21 mouse cellular contexts compared by ENCODE assay signal in genomic region chr11:79533311-79533710, GRCm38 (mm10). TPM values are rescaled to one million over a fixed set of nuclear protein-coding genes. Genes with fewer than 3 reads are reported as not detected.
A peak's percentile ranks its signal among the peaks of the same experiment; 100 is the strongest.
DNase-seq lines count a peak whose midpoint lies in the region; ATAC-seq and TF ChIP-seq lines count a peak whose summit lies in the region.
"Had no signal": no experiment of that assay in that cellular context is flagged by ENCODE, and none has a peak within 500 bp of the region (broad histone marks: within the 10 kb centered on the region; RNA-seq: fewer than 3 reads in every experiment).

No protein-coding gene starts in this region.

- no peak for TF ChIP-seq POLR2A in heart, adult 2 months (IDR thresholded peaks at IDR 0.05; ENCODE audit: insufficient read depth, low read depth, low read length)

- H3K4me1 ChIP-seq in heart, embryonic 14.5 days (ENCODE audit: control insufficient read depth in 2 of 2, insufficient read depth in 2 of 2, low read length in 2 of 2) = peaks cover 12 to 18% of the 10 kb centered on the region in 2 experiments
- H3K4me1 ChIP-seq in heart, adult 2 months (ENCODE audit: control insufficient read depth, insufficient read depth, low read length) = peaks cover 3% of the 10 kb centered on the region
- H3K4me1 ChIP-seq in liver, embryonic 11.5 days (replicated peaks; ENCODE audit: control insufficient read depth, insufficient read depth, low read length) = peaks cover 36% of the 10 kb centered on the region
- peaks cover 7% of the 10 kb centered on the region; the same call in 1 of the 2 replicates for H3K4me1 ChIP-seq in forebrain, embryonic 10.5 days
- H3K4me1 ChIP-seq: embryonic facial prominence, embryonic 10.5 days; neural tube, embryonic 12.5 days had no signal

- H3K36me3 ChIP-seq in heart, embryonic 14.5 days (ENCODE audit: control insufficient read depth, insufficient read depth, low read length) = peaks cover 38% of the 10 kb centered on the region
- no peaks in the 10 kb centered on the region for H3K36me3 ChIP-seq in heart, adult 2 months (ENCODE audit: control insufficient read depth, insufficient read depth, low read length)
- 0 out of 2 replicates have a peak, but pooled peaks cover 3% of the 10 kb centered on the region for H3K36me3 ChIP-seq in liver, embryonic 11.5 days (ENCODE audit: control insufficient read depth, insufficient read depth, low read length)
- peaks cover 62% of the 10 kb centered on the region for H3K36me3 ChIP-seq in forebrain, embryonic 10.5 days (replicated peaks)

- H3K9me3 ChIP-seq in heart, embryonic 14.5 days (ENCODE audit: control insufficient read depth, low read length) = no peaks in the 10 kb centered on the region
- no peaks in the 10 kb centered on the region for H3K9me3 ChIP-seq in liver, embryonic 11.5 days (ENCODE audit: control insufficient read depth, low read length)
- no peaks in the 10 kb centered on the region for H3K9me3 ChIP-seq in forebrain, embryonic 10.5 days
- H3K9me3 ChIP-seq: embryonic facial prominence, embryonic 10.5 days; G1E; neural tube, embryonic 12.5 days had no signal

- H3K27ac ChIP-seq in heart, embryonic 14.5 days (replicated peaks in 1 of 2; ENCODE audit: control insufficient read depth in 1 of 2, insufficient read depth in 1 of 2, low read depth in 2 of 2, low read length in 2 of 2) = no peak overlapping the region
- H3K27ac ChIP-seq in heart, adult 2 months = no peak overlapping the region
- H3K27ac ChIP-seq in liver, embryonic 11.5 days (ENCODE audit: low read depth, low read length) = peak overlapping the region; percentile 25; the same call in 1 of the 2 replicates
- H3K27ac ChIP-seq in forebrain, embryonic 10.5 days = no peak overlapping the region
- H3K27ac ChIP-seq: embryonic facial prominence, embryonic 10.5 days; neural tube, embryonic 12.5 days had no signal

- no peak overlapping the region for H3K9ac ChIP-seq in heart, embryonic 14.5 days (ENCODE audit: low read length)
- H3K9ac ChIP-seq in heart, adult 2 months (ENCODE audit: low read depth, low read length) = no peak overlapping the region
- no peak overlapping the region for H3K9ac ChIP-seq in liver, embryonic 11.5 days (ENCODE audit: low read depth, low read length)
- H3K9ac ChIP-seq: forebrain, postnatal 0 days; neural tube, embryonic 12.5 days had no signal

- H3K4me2 ChIP-seq in heart, embryonic 14.5 days (ENCODE audit: low read length) = no peak overlapping the region
- no peak overlapping the region for H3K4me2 ChIP-seq in liver, embryonic 11.5 days
- H3K4me2 ChIP-seq: neural tube, embryonic 12.5 days had no signal

- no peak for DNase-seq in heart, adult 2 months
- peak; percentile 4 for DNase-seq in retina, postnatal 1 day
- no peak for DNase-seq in retina, embryonic 14.5 days (ENCODE audit: low spot score)
- no peak for DNase-seq in liver, embryonic 11.5 days (ENCODE audit: low spot score)
- no peak for DNase-seq in forebrain, embryonic 10.5 days (ENCODE audit: extremely low spot score, low spot score)
- DNase-seq in adipocyte (ENCODE audit: low spot score) = no peak
- DNase-seq: forebrain, postnatal 0 days; kidney, adult 8-10 months; lung, postnatal 10 days; right cerebral cortex, postnatal 4 days; thymus, postnatal 36 days had no signal

- intact Hi-C loops in heart, adult 2 months (cut with DNase I) = no loop called here

- 30% methylated on average over 6 of the region's 6 CpGs for WGBS in heart, embryonic 14.5 days
- WGBS in heart, adult 2 months = 71% methylated on average over 6 of the region's 6 CpGs
- WGBS in liver, embryonic 11.5 days = 64% methylated on average over 6 of the region's 6 CpGs
- WGBS in forebrain, embryonic 10.5 days = 89% methylated on average over 6 of the region's 6 CpGs

- no peaks in the 10 kb centered on the region for H3K27me3 ChIP-seq in heart, embryonic 14.5 days (ENCODE audit: control insufficient read depth, insufficient read depth, low read length)
- H3K27me3 ChIP-seq in heart, adult 2 months (ENCODE audit: control insufficient read depth, insufficient read depth, low read length) = no peaks in the 10 kb centered on the region
- no peaks in the 10 kb centered on the region for H3K27me3 ChIP-seq in liver, embryonic 11.5 days (replicated peaks; ENCODE audit: control insufficient read depth, insufficient read depth, low read length)
- no peaks in the 10 kb centered on the region for H3K27me3 ChIP-seq in forebrain, embryonic 10.5 days (ENCODE audit: poor library complexity, severe bottlenecking)
- H3K27me3 ChIP-seq: neural tube, embryonic 12.5 days had no signal

- TF ChIP-seq CTCF in heart, adult 2 months (IDR thresholded peaks at IDR 0.05) = no peak

- no peak overlapping the region for H3K4me3 ChIP-seq in heart, embryonic 14.5 days (ENCODE audit: control insufficient read depth in 1 of 2, insufficient read depth in 1 of 2, low read depth in 1 of 2, low read length in 2 of 2)
- H3K4me3 ChIP-seq in heart, adult 2 months = no peak overlapping the region
- H3K4me3 ChIP-seq in liver, embryonic 11.5 days (ENCODE audit: low read depth, low read length) = no peak overlapping the region
- no peak overlapping the region for H3K4me3 ChIP-seq in forebrain, embryonic 10.5 days
- H3K4me3 ChIP-seq: embryonic facial prominence, embryonic 10.5 days; erythroblast, embryonic 14.5 days; neural tube, embryonic 12.5 days had no signal

- peak; percentile 69; the same call in 1 of the 2 replicates for ATAC-seq in heart, embryonic 14.5 days (ENCODE audit: insufficient number of reproducible peaks, insufficient read depth, low FRiP score, low read depth)
- ATAC-seq in liver, embryonic 11.5 days (replicated peaks; ENCODE audit: low FRiP score) = peak; percentile 49; the same call in 1 of the 2 replicates
- ATAC-seq: CD4-positive, CD25-positive, alpha-beta regulatory T cell, adult 4 months; forebrain, postnatal 0 days had no signal

- TF ChIP-seq EP300 in heart, adult 2 months (IDR thresholded peaks at IDR 0.05; ENCODE audit: insufficient read depth, low read depth, low read length) = no peak

- H3K79me2 ChIP-seq in heart, adult 2 months (replicated peaks; ENCODE audit: control insufficient read depth, insufficient read depth, low read length) = no peaks in the 10 kb centered on the region

RNA-seq across cellular contexts. Expression of gene Evi2a, which starts 2.9 kb away (rescaled TPM):
- polyA plus RNA-seq in heart, embryonic 14.5 days (2014; fragmentation: Nextera tagmentation; extraction: Ambion mirVana) = 3.0 and 3.3 TPM in 2 replicates
- total RNA-seq in heart, adult 2 months (2021) = 1 to 10 TPM; 1.9 to 2.0 TPM
- polyA plus RNA-seq in heart, adult 2 months (2012; rRNA removed) = 3.8 and 4.2 TPM in 2 replicates
- 5.7 and 5.9 TPM in 2 replicates for polyA plus RNA-seq in liver, embryonic 11.5 days (2014; fragmentation: Nextera tagmentation; extraction: Ambion mirVana)
- 2.1 and 2.6 TPM in 2 replicates for polyA plus RNA-seq in forebrain, embryonic 10.5 days (2016; fragmentation: Nextera tagmentation; extraction: Ambion mirVana)

RNA-seq across cellular contexts. Expression of gene Evi2, which starts 2.9 kb away (rescaled TPM):
- polyA plus RNA-seq in heart, embryonic 14.5 days (2014; fragmentation: Nextera tagmentation; extraction: Ambion mirVana) = 1.1 TPM in 2 replicates
- under 1 TPM; 0.14 to 0.16 TPM for total RNA-seq in heart, adult 2 months (2021)
- 0.29 and 0.35 TPM in 2 replicates for polyA plus RNA-seq in heart, adult 2 months (2012; rRNA removed)
- 1.2 and 1.7 TPM in 2 replicates for polyA plus RNA-seq in liver, embryonic 11.5 days (2014; fragmentation: Nextera tagmentation; extraction: Ambion mirVana)
- 0.79 and 0.86 TPM in 2 replicates for polyA plus RNA-seq in forebrain, embryonic 10.5 days (2016; fragmentation: Nextera tagmentation; extraction: Ambion mirVana)
- total RNA-seq: forebrain, postnatal 0 days; gastrocnemius, adult 18-20 months had no signal
- polyA plus RNA-seq: G1E; testis, adult 2 months had no signal

RNA-seq across cellular contexts. Expression of gene Evi2b, which starts 9.7 kb away (rescaled TPM):
- polyA plus RNA-seq in heart, embryonic 14.5 days (2014; fragmentation: Nextera tagmentation; extraction: Ambion mirVana) = 0.32 and 0.39 TPM in 2 replicates
- 1 to 10 TPM in 1 of 2 experiments, under 1 TPM in 1; 0.43 to 1.0 TPM for total RNA-seq in heart, adult 2 months (2021)
- polyA plus RNA-seq in heart, adult 2 months (2012; rRNA removed) = 3.8 and 4.2 TPM in 2 replicates
- 12.7 and 14.4 TPM in 2 replicates for polyA plus RNA-seq in liver, embryonic 11.5 days (2014; fragmentation: Nextera tagmentation; extraction: Ambion mirVana)
- 0.36 and 0.64 TPM in 2 replicates for polyA plus RNA-seq in forebrain, embryonic 10.5 days (2016; fragmentation: Nextera tagmentation; extraction: Ambion mirVana)
- total RNA-seq: hindbrain, postnatal 0 days had no signal
- polyA plus RNA-seq: embryonic facial prominence, embryonic 10.5 days; erythroblast, embryonic 14.5 days; neural tube, embryonic 12.5 days had no signal

RNA-seq across cellular contexts. Expression of gene Omg, which starts 29.4 kb away (rescaled TPM):
- 0.26 and 0.31 TPM in 2 replicates for polyA plus RNA-seq in heart, embryonic 14.5 days (2014; fragmentation: Nextera tagmentation; extraction: Ambion mirVana)
- total RNA-seq in heart, adult 2 months (2021) = not detected
- polyA plus RNA-seq in heart, adult 2 months (2012; rRNA removed) = 0.06 TPM in 1 of 2 replicates, not detected in the other
- polyA plus RNA-seq in liver, embryonic 11.5 days (2014; fragmentation: Nextera tagmentation; extraction: Ambion mirVana) = 0.12 and 0.42 TPM in 2 replicates
- polyA plus RNA-seq in forebrain, embryonic 10.5 days (2016; fragmentation: Nextera tagmentation; extraction: Ambion mirVana) = 0.24 and 0.37 TPM in 2 replicates
- total RNA-seq: gastrocnemius, adult 18-20 months had no signal
- polyA plus RNA-seq: CD4-positive, CD25-positive, alpha-beta regulatory T cell, adult 4 months; erythroblast, embryonic 14.5 days; G1E; gonadal fat pad, adult 2 months; testis, adult 2 months had no signal

RNA-seq across cellular contexts. Expression of gene Rab11fip4, which starts 57.7 kb away (rescaled TPM):
- polyA plus RNA-seq in heart, embryonic 14.5 days (2014; fragmentation: Nextera tagmentation; extraction: Ambion mirVana) = 0.07 and 0.14 TPM in 2 replicates
- total RNA-seq in heart, adult 2 months (2021) = under 1 TPM; 0.11 to 0.26 TPM
- polyA plus RNA-seq in heart, adult 2 months (2012; rRNA removed) = 0.20 and 0.66 TPM in 2 replicates
- polyA plus RNA-seq in liver, embryonic 11.5 days (2014; fragmentation: Nextera tagmentation; extraction: Ambion mirVana) = 2.2 and 2.9 TPM in 2 replicates
- polyA plus RNA-seq in forebrain, embryonic 10.5 days (2016; fragmentation: Nextera tagmentation; extraction: Ambion mirVana) = 20.1 and 23.3 TPM in 2 replicates
- polyA plus RNA-seq: erythroblast, embryonic 14.5 days; G1E had no signal
